Mouse (Mus musculus): ENCODE measurements at regions not wholly inside any gene's neighbourhood (a gene's known extent, or its start where the extent isn't known, plus 50 kb on each side); places are given as distances from the start of the nearest gene placed in this dataset.

- Histone ChIP-seq H3K4me1 (replicated peaks; ENCODE audit: control insufficient read depth, insufficient read depth, low read length) (no peaks in the 10 kb centered on the region), H3K27me3 (ENCODE audit: control insufficient read depth, insufficient read depth, low read length) (no peaks in the 10 kb centered on the region), H3K9me3 (ENCODE audit: control insufficient read depth, low read length) (no peaks in the 10 kb centered on the region), H3K27ac (ENCODE audit: low read depth, low read length) (no peak overlapping the region), H3K4me2 (replicated peaks; ENCODE audit: low read depth, low read length) (no peak overlapping the region), H3K9ac (ENCODE audit: low read depth, low read length) (no peak overlapping the region), H3K4me3 (ENCODE audit: low read depth, low read length) (no peak overlapping the region), H3K36me3 (ENCODE audit: control insufficient read depth, insufficient read depth, low read length) (no peaks in the 10 kb centered on the region)
- no peak for DNase-seq (ENCODE audit: low spot score)
- ATAC-seq (ENCODE audit: low FRiP score) = no peak
- WGBS = 81% methylated on average over 1 of the region's 1 CpGs
These were observed 765.0 kb upstream of the Car8 start for GRCm38 (mm10) chr4:9003891-9004290.

- H3K9ac ChIP-seq (ENCODE audit: low read depth, low read length) = no peak overlapping the region
- no peak overlapping the region for H3K27ac ChIP-seq (ENCODE audit: low read depth, low read length)
- no peak overlapping the region for H3K4me3 ChIP-seq (ENCODE audit: low read depth, low read length)
- no peaks in the 10 kb centered on the region for H3K36me3 ChIP-seq (ENCODE audit: control insufficient read depth, insufficient read depth, low read length)
- 59% methylated on average over 6 of the region's 6 CpGs for WGBS
- DNase-seq (ENCODE audit: low spot score) = peak; percentile 29
- H3K4me2 ChIP-seq (replicated peaks; ENCODE audit: low read depth, low read length) = no peak overlapping the region
- ATAC-seq (ENCODE audit: low FRiP score) = peak; percentile 71
- no peaks in the 10 kb centered on the region for H3K9me3 ChIP-seq (ENCODE audit: control insufficient read depth, low read length)
- H3K27me3 ChIP-seq (ENCODE audit: control insufficient read depth, insufficient read depth, low read length) = no peaks in the 10 kb centered on the region
- no peaks in the 10 kb centered on the region for H3K4me1 ChIP-seq (replicated peaks; ENCODE audit: control insufficient read depth, insufficient read depth, low read length)
These were observed 763.5 kb upstream of the Car8 start for GRCm38 (mm10) chr4:9002380-9002779.

GRCm38 (mm10) chr4:8998606-8999005, 759.8 kb upstream of the Car8 start:
- 90% methylated on average over 4 of the region's 4 CpGs for WGBS
- Histone ChIP-seq H3K4me3 (ENCODE audit: low read depth, low read length) (no peak overlapping the region), H3K27me3 (ENCODE audit: control insufficient read depth, insufficient read depth, low read length) (no peaks in the 10 kb centered on the region), H3K4me2 (replicated peaks; ENCODE audit: low read depth, low read length) (no peak overlapping the region), H3K36me3 (ENCODE audit: control insufficient read depth, insufficient read depth, low read length) (no peaks in the 10 kb centered on the region), H3K9ac (ENCODE audit: low read depth, low read length) (no peak overlapping the region), H3K4me1 (replicated peaks; ENCODE audit: control insufficient read depth, insufficient read depth, low read length) (no peaks in the 10 kb centered on the region), H3K9me3 (ENCODE audit: control insufficient read depth, low read length) (no peaks in the 10 kb centered on the region), H3K27ac (ENCODE audit: low read depth, low read length) (no peak overlapping the region)
- DNase-seq (ENCODE audit: low spot score) (no peak), ATAC-seq (ENCODE audit: low FRiP score) (no peak)

- H3K4me3 ChIP-seq (ENCODE audit: low read depth, low read length) = no peak overlapping the region
- DNase-seq (ENCODE audit: low spot score) (no peak), ATAC-seq (ENCODE audit: low FRiP score) (no peak)
- H3K4me1 ChIP-seq (replicated peaks; ENCODE audit: control insufficient read depth, insufficient read depth, low read length) = peaks cover 8% of the 10 kb centered on the region
- no peaks in the 10 kb centered on the region for H3K36me3 ChIP-seq (ENCODE audit: control insufficient read depth, insufficient read depth, low read length)
- H3K4me2 ChIP-seq (replicated peaks; ENCODE audit: low read depth, low read length) = no peak overlapping the region
- no peaks in the 10 kb centered on the region for H3K9me3 ChIP-seq (ENCODE audit: control insufficient read depth, low read length)
- no peaks in the 10 kb centered on the region for H3K27me3 ChIP-seq (ENCODE audit: control insufficient read depth, insufficient read depth, low read length)
- no peak overlapping the region for H3K27ac ChIP-seq (ENCODE audit: low read depth, low read length)
- WGBS = 67% methylated on average over 1 of the region's 1 CpGs
- H3K9ac ChIP-seq (ENCODE audit: low read depth, low read length) = no peak overlapping the region
These were observed 753.3 kb upstream of the Car8 start for GRCm38 (mm10) chr4:8992171-8992570.

GRCm38 (mm10) chr4:8990551-8990950, 751.7 kb upstream of the Car8 start:
- Histone ChIP-seq H3K27ac (ENCODE audit: low read depth, low read length) (no peak overlapping the region), H3K36me3 (ENCODE audit: control insufficient read depth, insufficient read depth, low read length) (no peaks in the 10 kb centered on the region)
- 88% methylated on average over 5 of the region's 5 CpGs for WGBS

GRCm38 (mm10) chr4:8989614-8990013, 750.8 kb upstream of the Car8 start:
- ATAC-seq (ENCODE audit: low FRiP score) = no peak
- H3K9ac ChIP-seq (ENCODE audit: low read depth, low read length) = no peak overlapping the region

More at GRCm38 (mm10) chr4:8990551-8990950, 751.7 kb upstream of the Car8 start:
- DNase-seq (ENCODE audit: low spot score) (no peak), ATAC-seq (ENCODE audit: low FRiP score) (no peak)
- Histone ChIP-seq H3K4me1 (replicated peaks; ENCODE audit: control insufficient read depth, insufficient read depth, low read length) (peaks cover 11% of the 10 kb centered on the region), H3K9me3 (ENCODE audit: control insufficient read depth, low read length) (no peaks in the 10 kb centered on the region), H3K9ac (ENCODE audit: low read depth, low read length) (no peak overlapping the region), H3K27me3 (ENCODE audit: control insufficient read depth, insufficient read depth, low read length) (no peaks in the 10 kb centered on the region), H3K4me2 (replicated peaks; ENCODE audit: low read depth, low read length) (no peak overlapping the region), H3K4me3 (ENCODE audit: low read depth, low read length) (no peak overlapping the region)

GRCm38 (mm10) chr4:8989110-8989509, 750.3 kb upstream of the Car8 start:
- H3K27ac ChIP-seq (ENCODE audit: low read depth, low read length) = no peak overlapping the region
- DNase-seq (ENCODE audit: low spot score) (no peak), ATAC-seq (ENCODE audit: low FRiP score) (no peak)
- 94% methylated on average over 4 of the region's 4 CpGs for WGBS
- H3K9me3 ChIP-seq (ENCODE audit: control insufficient read depth, low read length) = no peaks in the 10 kb centered on the region
- no peaks in the 10 kb centered on the region for H3K27me3 ChIP-seq (ENCODE audit: control insufficient read depth, insufficient read depth, low read length)
- no peak overlapping the region for H3K9ac ChIP-seq (ENCODE audit: low read depth, low read length)
- H3K4me1 ChIP-seq (replicated peaks; ENCODE audit: control insufficient read depth, insufficient read depth, low read length) = peaks cover 11% of the 10 kb centered on the region
- H3K36me3 ChIP-seq (ENCODE audit: control insufficient read depth, insufficient read depth, low read length) = no peaks in the 10 kb centered on the region
- no peak overlapping the region for H3K4me2 ChIP-seq (replicated peaks; ENCODE audit: low read depth, low read length)
- H3K4me3 ChIP-seq (ENCODE audit: low read depth, low read length) = no peak overlapping the region

More at GRCm38 (mm10) chr4:8989614-8990013, 750.8 kb upstream of the Car8 start:
- Histone ChIP-seq H3K27ac (ENCODE audit: low read depth, low read length) (no peak overlapping the region), H3K4me3 (ENCODE audit: low read depth, low read length) (no peak overlapping the region), H3K27me3 (ENCODE audit: control insufficient read depth, insufficient read depth, low read length) (no peaks in the 10 kb centered on the region), H3K9me3 (ENCODE audit: control insufficient read depth, low read length) (no peaks in the 10 kb centered on the region), H3K4me1 (replicated peaks; ENCODE audit: control insufficient read depth, insufficient read depth, low read length) (peaks cover 11% of the 10 kb centered on the region), H3K4me2 (replicated peaks; ENCODE audit: low read depth, low read length) (no peak overlapping the region), H3K36me3 (ENCODE audit: control insufficient read depth, insufficient read depth, low read length) (no peaks in the 10 kb centered on the region)
- 75% methylated on average over 6 of the region's 6 CpGs for WGBS
- DNase-seq (ENCODE audit: low spot score) = no peak

GRCm38 (mm10) chr4:8988345-8988733, 749.5 kb upstream of the Car8 start:
- no peaks in the 10 kb centered on the region for H3K9me3 ChIP-seq (ENCODE audit: control insufficient read depth, low read length)
- H3K27ac ChIP-seq (ENCODE audit: low read depth, low read length) = no peak overlapping the region

GRCm38 (mm10) chr4:8987544-8988344, 748.9 kb upstream of the Car8 start:
- no peak overlapping the region for H3K4me3 ChIP-seq (ENCODE audit: low read depth, low read length)
- H3K36me3 ChIP-seq (ENCODE audit: control insufficient read depth, insufficient read depth, low read length) = no peaks in the 10 kb centered on the region
- H3K4me2 ChIP-seq (replicated peaks; ENCODE audit: low read depth, low read length) = no peak overlapping the region
- no peak overlapping the region for H3K27ac ChIP-seq (ENCODE audit: low read depth, low read length)
- no peak for DNase-seq (ENCODE audit: low spot score)
- peaks cover 11% of the 10 kb centered on the region for H3K4me1 ChIP-seq (replicated peaks; ENCODE audit: control insufficient read depth, insufficient read depth, low read length)
- peak; percentile 20; the same call in 1 of the 2 replicates for ATAC-seq (ENCODE audit: low FRiP score)
- H3K27me3 ChIP-seq (ENCODE audit: control insufficient read depth, insufficient read depth, low read length) = no peaks in the 10 kb centered on the region
- WGBS = 50% methylated on average over 10 of the region's 10 CpGs
- H3K9me3 ChIP-seq (ENCODE audit: control insufficient read depth, low read length) = no peaks in the 10 kb centered on the region
- no peak overlapping the region for H3K9ac ChIP-seq (ENCODE audit: low read depth, low read length)

More at GRCm38 (mm10) chr4:8988345-8988733, 749.5 kb upstream of the Car8 start:
- ATAC-seq (ENCODE audit: low FRiP score) = no peak
- Histone ChIP-seq H3K9ac (ENCODE audit: low read depth, low read length) (no peak overlapping the region), H3K4me3 (ENCODE audit: low read depth, low read length) (no peak overlapping the region), H3K4me2 (replicated peaks; ENCODE audit: low read depth, low read length) (no peak overlapping the region), H3K27me3 (ENCODE audit: control insufficient read depth, insufficient read depth, low read length) (no peaks in the 10 kb centered on the region), H3K36me3 (ENCODE audit: control insufficient read depth, insufficient read depth, low read length) (no peaks in the 10 kb centered on the region), H3K4me1 (replicated peaks; ENCODE audit: control insufficient read depth, insufficient read depth, low read length) (peaks cover 11% of the 10 kb centered on the region)
- DNase-seq (ENCODE audit: low spot score) = no peak
- WGBS = 50% methylated on average over 8 of the region's 8 CpGs
